In genomic region chrX:74245107-74245506, GRCm38 (mm10) we compare ENCODE assay signal across 8 mouse cellular contexts. TPM values are rescaled to one million over a fixed set of nuclear protein-coding genes. Genes with fewer than 3 reads are reported as not detected.
A peak's percentile ranks its signal among the peaks of the same experiment; 100 is the strongest.
DNase-seq lines count a peak whose midpoint lies in the region; ATAC-seq and TF ChIP-seq lines count a peak whose summit lies in the region.

No protein-coding gene starts in this region.

- H3K4me1 ChIP-seq in heart, embryonic 12.5 days (replicated peaks) = peaks cover 17% of the 10 kb centered on the region
- 0 out of 4 replicates have a peak, but pooled peaks cover 0 to 3% of the 10 kb centered on the region in 2 experiments for H3K4me1 ChIP-seq in ES-E14 (ENCODE audit: control insufficient read depth in 2 of 2, insufficient read depth in 2 of 2, low read length in 2 of 2, poor library complexity in 1 of 2)
- H3K4me1 ChIP-seq in heart, embryonic 16.5 days (ENCODE audit: control insufficient read depth, insufficient read depth, low read length) = peaks cover 9% of the 10 kb centered on the region

- H3K4me3 ChIP-seq in heart, embryonic 12.5 days = peak overlapping the region; percentile 73
- H3K4me3 ChIP-seq in ES-E14 (ENCODE audit: insufficient read depth in 1 of 2, low read depth in 1 of 2, low read length in 2 of 2, poor library complexity in 1 of 2, severe bottlenecking in 1 of 2) (peak overlapping the region; percentile 85 to 96), macrophage (ENCODE audit: inconsistent target) (peak overlapping the region; percentile 59)
- peak overlapping the region; percentile 69 for H3K4me3 ChIP-seq in heart, embryonic 16.5 days (ENCODE audit: low read length)

- peaks cover 33% of the 10 kb centered on the region for H3K36me3 ChIP-seq in heart, embryonic 12.5 days
- peaks cover 34% of the 10 kb centered on the region for H3K36me3 ChIP-seq in ES-E14 (ENCODE audit: control insufficient read depth, insufficient read depth, low read length, poor library complexity, severe bottlenecking)
- peaks cover 24% of the 10 kb centered on the region for H3K36me3 ChIP-seq in heart, embryonic 16.5 days (ENCODE audit: control insufficient read depth, insufficient read depth)
- H3K36me3 ChIP-seq in macrophage (ENCODE audit: inconsistent target) = 0 out of 2 replicates have a peak, but pooled peaks cover 19% of the 10 kb centered on the region

- H3K27me3 ChIP-seq in heart, embryonic 12.5 days (replicated peaks) = no peaks in the 10 kb centered on the region
- H3K27me3 ChIP-seq in heart, embryonic 16.5 days (ENCODE audit: control insufficient read depth, insufficient read depth, low read length) = no peaks in the 10 kb centered on the region

- in situ Hi-C loops in ES-E14 (cut with MboI; ENCODE audit: low sequenced_read_pairs in 2 of 2, unreplicated experiment in 2 of 2) = loop anchor here (10.0 to 25.0 kb wide), 2 partner anchors 170 to 283 kb away; partner anchors contain the start of gene Hcfc1 (in 1 of the 2)

- DNase-seq in heart, postnatal 4 days = no peak
- no peak for DNase-seq in ES-E14 (ENCODE audit: low read depth, low spot score)
- no peak for DNase-seq in spleen, adult 18-20 months
- DNase-seq in layer of hippocampus, postnatal 25 days (ENCODE audit: extremely low spot score in 1 of 2, low spot score in 1 of 2) = no peak
- DNase-seq in urinary bladder, postnatal 25 days (ENCODE audit: low spot score) = no peak

- WGBS in heart, embryonic 12.5 days = 35% methylated on average over 1 of the region's 1 CpGs
- 27% methylated on average over 1 of the region's 1 CpGs for WGBS in heart, embryonic 16.5 days
- 71% methylated on average over 1 of the region's 1 CpGs for WGBS in macrophage (ENCODE audit: missing documents)

- no peak for ATAC-seq in heart, embryonic 12.5 days (ENCODE audit: insufficient number of reproducible peaks, low FRiP score)
- ATAC-seq in heart, embryonic 16.5 days (replicated peaks; ENCODE audit: extremely low read depth, insufficient read depth, low FRiP score) = no peak

- no peaks in the 10 kb centered on the region for H3K9me3 ChIP-seq in heart, embryonic 12.5 days (replicated peaks)
- H3K9me3 ChIP-seq in ES-E14 (ENCODE audit: control insufficient read depth, insufficient read depth, low read depth, low read length) = no peaks in the 10 kb centered on the region
- no peaks in the 10 kb centered on the region for H3K9me3 ChIP-seq in heart, embryonic 16.5 days (replicated peaks; ENCODE audit: control insufficient read depth, low read length)

- peak overlapping the region; percentile 90 for H3K9ac ChIP-seq in heart, embryonic 12.5 days
- peak overlapping the region; percentile 67; the same call in 1 of the 2 replicates for H3K9ac ChIP-seq in ES-E14 (ENCODE audit: insufficient read depth, low read depth, low read length, poor library complexity, severe bottlenecking)
- peak overlapping the region; percentile 86 for H3K9ac ChIP-seq in heart, embryonic 16.5 days (ENCODE audit: low read length)

- H3K27ac ChIP-seq in heart, embryonic 12.5 days (ENCODE audit: poor library complexity, severe bottlenecking) = peak overlapping the region; percentile 96
- H3K27ac ChIP-seq in ES-E14 (ENCODE audit: insufficient read depth, low read depth, low read length, poor library complexity, severe bottlenecking) = no peak overlapping the region
- H3K27ac ChIP-seq in heart, embryonic 16.5 days (ENCODE audit: low read length) = peak overlapping the region; percentile 94
- H3K27ac ChIP-seq in macrophage = peak overlapping the region; percentile 88

- H3K79me2 ChIP-seq in macrophage (ENCODE audit: inconsistent target) = peaks cover 39% of the 10 kb centered on the region

- H3K4me2 ChIP-seq in heart, embryonic 12.5 days = peak overlapping the region; percentile 76
- H3K4me2 ChIP-seq in heart, embryonic 16.5 days (ENCODE audit: low read depth, low read length) = peak overlapping the region; percentile 75

TF ChIP-seq in ES-E14, 5 proteins besides CTCF, POLR2A, EP300 and RAD21:
- TF ChIP-seq CHD2 (IDR thresholded peaks at IDR 0.05; ENCODE audit: low read depth, low read length) = no peak
- 0 out of 2 replicates have a peak, but pooled peaks have one; percentile 29 for TF ChIP-seq ZNF384 (IDR thresholded peaks at IDR 0.05; ENCODE audit: low read depth, low read length)
- no peak for TF ChIP-seq MAFK (IDR thresholded peaks at IDR 0.05; ENCODE audit: insufficient read depth, low read depth, low read length)
- TF ChIP-seq ZC3H11A (IDR thresholded peaks at IDR 0.05; ENCODE audit: borderline replicate concordance, low read depth, low read length) = no peak
- TF ChIP-seq HCFC1 (IDR thresholded peaks at IDR 0.05; ENCODE audit: borderline replicate concordance, insufficient read depth, low read length) = no peak

RNA-seq across cellular contexts. Expression of gene Flna, which starts 4.5 kb away (rescaled TPM):
- 226 and 227 TPM in 2 replicates for polyA plus RNA-seq in heart, embryonic 12.5 days (2016; fragmentation: Nextera tagmentation; extraction: Ambion mirVana)
- total RNA-seq in heart, postnatal 4 days (2021) = 100 to 1,000 TPM; 375 to 378 TPM
- 687 and 844 TPM in 2 replicates for total RNA-seq in ES-E14 (2012; rRNA removed)
- 129 and 177 TPM in 2 replicates for polyA plus RNA-seq in heart, embryonic 16.5 days (2015; fragmentation: Nextera tagmentation; extraction: Ambion mirVana)
- total RNA-seq in macrophage (2018; cell fraction: chromatin; rRNA removed) = 1,000 to 10,000 TPM in 11 of 26 experiments, 100 to 1,000 TPM in 15; 366 to 2,144 (median 988) TPM
- total RNA-seq in macrophage (2018; cell fraction: cytosol; rRNA removed) = 100 to 1,000 TPM; 108 to 279 (median 202) TPM
- 100 to 1,000 TPM; 241 to 770 (median 447) TPM for total RNA-seq in macrophage (2018; cell fraction: nucleus; rRNA removed)
- 167 to 435 TPM (median 388 TPM) in 3 replicates for polyA plus RNA-seq in macrophage (2018)
- 100 to 1,000 TPM in 1 of 2 experiments, 10 to 100 TPM in 1; 82.6 to 124 TPM for total RNA-seq in layer of hippocampus, postnatal 25 days (2021)

RNA-seq across cellular contexts. Expression of gene Emd, which starts 9.4 kb away (rescaled TPM):
- polyA plus RNA-seq in heart, embryonic 12.5 days (2016; fragmentation: Nextera tagmentation; extraction: Ambion mirVana) = 16.8 and 17.3 TPM in 2 replicates
- 10 to 100 TPM; 57.6 to 61.6 TPM for total RNA-seq in heart, postnatal 4 days (2021)
- total RNA-seq in ES-E14 (2012; rRNA removed) = 44.3 and 59.0 TPM in 2 replicates
- polyA plus RNA-seq in heart, embryonic 16.5 days (2015; fragmentation: Nextera tagmentation; extraction: Ambion mirVana) = 13.0 and 16.2 TPM in 2 replicates
- total RNA-seq in macrophage (2018; cell fraction: chromatin; rRNA removed) = 10 to 100 TPM in 25 of 26 experiments, 1 to 10 TPM in 1; 9.1 to 69.1 (median 18.4) TPM
- total RNA-seq in macrophage (2018; cell fraction: cytosol; rRNA removed) = 10 to 100 TPM; 30.4 to 48.0 (median 40.3) TPM
- 10 to 100 TPM; 13.8 to 54.6 (median 22.3) TPM for total RNA-seq in macrophage (2018; cell fraction: nucleus; rRNA removed)
- polyA plus RNA-seq in macrophage (2018) = 35.7 to 94.2 TPM (median 47.2 TPM) in 3 replicates
- 10 to 100 TPM; 35.1 to 36.5 TPM for total RNA-seq in layer of hippocampus, postnatal 25 days (2021)

RNA-seq across cellular contexts. Expression of gene Rpl10, which starts 25.5 kb away (rescaled TPM):
- 437 and 446 TPM in 2 replicates for polyA plus RNA-seq in heart, embryonic 12.5 days (2016; fragmentation: Nextera tagmentation; extraction: Ambion mirVana)
- 100 to 1,000 TPM; 297 to 347 TPM for total RNA-seq in heart, postnatal 4 days (2021)
- total RNA-seq in ES-E14 (2012; rRNA removed) = 2,135 and 2,379 TPM in 2 replicates
- 368 and 465 TPM in 2 replicates for polyA plus RNA-seq in heart, embryonic 16.5 days (2015; fragmentation: Nextera tagmentation; extraction: Ambion mirVana)
- 100 to 1,000 TPM; 240 to 849 (median 429) TPM for total RNA-seq in macrophage (2018; cell fraction: chromatin; rRNA removed)
- total RNA-seq in macrophage (2018; cell fraction: cytosol; rRNA removed) = 1,000 to 10,000 TPM in 25 of 26 experiments, 100 to 1,000 TPM in 1; 953 to 2,648 (median 1,502) TPM
- total RNA-seq in macrophage (2018; cell fraction: nucleus; rRNA removed) = 100 to 1,000 TPM; 320 to 785 (median 447) TPM
- 1,104 to 3,117 TPM (median 2,186 TPM) in 3 replicates for polyA plus RNA-seq in macrophage (2018)
- total RNA-seq in layer of hippocampus, postnatal 25 days (2021) = 100 to 1,000 TPM; 171 TPM

RNA-seq across cellular contexts. Expression of gene Taz, which starts 36.6 kb away (rescaled TPM):
- polyA plus RNA-seq in heart, embryonic 12.5 days (2016; fragmentation: Nextera tagmentation; extraction: Ambion mirVana) = 70.5 and 71.3 TPM in 2 replicates
- 10 to 100 TPM; 39.3 to 46.4 TPM for total RNA-seq in heart, postnatal 4 days (2021)
- total RNA-seq in ES-E14 (2012; rRNA removed) = 32.8 and 49.3 TPM in 2 replicates
- 77.6 and 87.9 TPM in 2 replicates for polyA plus RNA-seq in heart, embryonic 16.5 days (2015; fragmentation: Nextera tagmentation; extraction: Ambion mirVana)
- 100 to 1,000 TPM; 104 to 317 (median 236) TPM for total RNA-seq in macrophage (2018; cell fraction: chromatin; rRNA removed)
- total RNA-seq in macrophage (2018; cell fraction: cytosol; rRNA removed) = 10 to 100 TPM; 25.9 to 47.8 (median 34.0) TPM
- 100 to 1,000 TPM in 17 of 26 experiments, 10 to 100 TPM in 9; 72.1 to 202 (median 116) TPM for total RNA-seq in macrophage (2018; cell fraction: nucleus; rRNA removed)
- 20.9 to 53.4 TPM (median 35.7 TPM) in 3 replicates for polyA plus RNA-seq in macrophage (2018)
- 10 to 100 TPM; 48.8 to 64.9 TPM for total RNA-seq in layer of hippocampus, postnatal 25 days (2021)

RNA-seq across cellular contexts. Expression of gene Dnase1l1, which starts 37.0 kb away (rescaled TPM):
- 10.2 and 10.8 TPM in 2 replicates for polyA plus RNA-seq in heart, embryonic 12.5 days (2016; fragmentation: Nextera tagmentation; extraction: Ambion mirVana)
- 10 to 100 TPM; 11.7 to 12.5 TPM for total RNA-seq in heart, postnatal 4 days (2021)
- 3.9 and 5.3 TPM in 2 replicates for total RNA-seq in ES-E14 (2012; rRNA removed)
- polyA plus RNA-seq in heart, embryonic 16.5 days (2015; fragmentation: Nextera tagmentation; extraction: Ambion mirVana) = 15.7 and 17.3 TPM in 2 replicates
- 100 to 1,000 TPM in 22 of 26 experiments, 10 to 100 TPM in 4; 60.1 to 434 (median 170) TPM for total RNA-seq in macrophage (2018; cell fraction: chromatin; rRNA removed)
- 100 to 1,000 TPM in 14 of 26 experiments, 10 to 100 TPM in 12; 66.9 to 209 (median 135) TPM for total RNA-seq in macrophage (2018; cell fraction: cytosol; rRNA removed)
- total RNA-seq in macrophage (2018; cell fraction: nucleus; rRNA removed) = 100 to 1,000 TPM in 25 of 26 experiments, 10 to 100 TPM in 1; 63.1 to 361 (median 189) TPM
- 142 to 185 TPM (median 160 TPM) in 3 replicates for polyA plus RNA-seq in macrophage (2018)
- total RNA-seq in layer of hippocampus, postnatal 25 days (2021) = 1 to 10 TPM; 1.8 to 2.6 TPM
